Mouse (Mus musculus) hindbrain, embryonic 15.5 days (tissue): ENCODE measurements around the gene Ddx50. TPM values are rescaled to one million over a fixed set of nuclear protein-coding genes. Genes with fewer than 3 reads are reported as not detected.
"Not testable (repeated sequence)": the region's sequence is repeated elsewhere in the genome, so short reads cannot be mapped to it uniquely, and the experiment has no call there.

Experiments used
- ATAC-seq: fragments of 200-750 bp; cut with Nextera tagmentation; 2 replicates; pipeline ENCODE4 v1.8.0; 2017; ENCODE audit warnings: low read depth, moderate number of reproducible peaks, moderate TSS enrichment; ENCODE audit not compliant: low FRiP score
- H3K27ac ChIP-seq: fragments of 300-500 bp; sonication (generic); replicated peaks from 2 replicates; pipeline ENCODE4 v1.5.1; 2015; ENCODE audit warnings: mild to moderate bottlenecking, inconsistent platforms
- H3K27me3 ChIP-seq: fragments of 300-500 bp; sonication (generic); 2 replicates; pipeline ENCODE4 v1.6.1; 2015; ENCODE audit warnings: control low read depth, inconsistent platforms
- H3K36me3 ChIP-seq: fragments of 300-500 bp; sonication (generic); 2 replicates; pipeline ENCODE4 v1.6.1; 2015; ENCODE audit warnings: control low read depth, inconsistent platforms
- H3K4me1 ChIP-seq: fragments of 300-500 bp; sonication (generic); replicated peaks from 2 replicates; pipeline ENCODE4 v1.6.1; 2015; ENCODE audit warnings: control low read depth, inconsistent platforms
- H3K4me2 ChIP-seq: fragments of 300-500 bp; sonication (generic); 2 replicates; pipeline ENCODE4 v1.6.1; 2015; ENCODE audit warnings: moderate library complexity, mild to moderate bottlenecking, inconsistent platforms
- H3K4me3 ChIP-seq: fragments of 300-500 bp; sonication (generic); 2 replicates; pipeline ENCODE4 v1.5.1; 2015; ENCODE audit warnings: mild to moderate bottlenecking, inconsistent platforms
- H3K9ac ChIP-seq: fragments of 300-500 bp; sonication (generic); 2 replicates; pipeline ENCODE4 v1.6.1; 2015; ENCODE audit warnings: inconsistent platforms
- H3K9me3 ChIP-seq: fragments of 300-500 bp; sonication (generic); 2 replicates; pipeline ENCODE4 v1.6.1; 2016; ENCODE audit warnings: control low read depth, inconsistent platforms
- WGBS: fragments of 180-500 bp; shearing (Covaris S2); methylation state at CpG from one replicate; pipeline ENCODE4 v1.1.7; 2015; 5-methylcytosine and 5-hydroxymethylcytosine counted together
- polyA plus RNA-seq: library from polyadenylated mRNA; unstranded; fragments of >200 nt; fragmentation: Nextera tagmentation; extraction: Ambion mirVana; gene quantifications from 2 replicates; pipeline ENCODE4 v1.2.1, GENCODE M21; 2015

Ddx50 gene
- polyA plus RNA-seq, 1 experiment from 2014 or later: 83.0 TPM

DNA sequence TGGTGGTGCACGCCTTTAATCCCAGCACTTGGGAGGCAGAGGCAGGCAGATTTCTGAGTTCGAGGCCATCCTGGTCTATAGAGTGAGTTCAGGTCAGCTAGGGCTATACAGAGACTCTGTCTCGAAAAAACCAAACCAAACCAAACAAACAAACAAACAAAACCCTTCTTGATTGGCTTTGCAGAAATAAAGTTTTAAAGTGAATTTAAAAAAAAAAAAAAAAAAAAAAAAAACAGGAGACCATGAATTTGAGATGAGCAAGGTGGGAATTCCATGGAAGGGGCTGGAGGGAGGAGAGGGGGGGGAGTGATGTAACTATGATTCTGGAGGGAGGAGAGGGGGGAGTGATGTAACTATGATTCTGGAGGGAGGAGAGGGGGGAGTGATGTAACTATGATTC lies 51.7 kb downstream of the Ddx50 start:
- not testable (repeated sequence) for H3K9ac ChIP-seq, ATAC-seq, H3K27me3 ChIP-seq, H3K27ac ChIP-seq, H3K4me2 ChIP-seq, H3K4me3 ChIP-seq, H3K9me3 ChIP-seq
- Histone ChIP-seq H3K36me3 (peaks cover 30% of the 10 kb centered on the region), H3K4me1 (peaks cover 24% of the 10 kb centered on the region)
- 96% methylated on average over 3 of the region's 3 CpGs for WGBS

DNA sequence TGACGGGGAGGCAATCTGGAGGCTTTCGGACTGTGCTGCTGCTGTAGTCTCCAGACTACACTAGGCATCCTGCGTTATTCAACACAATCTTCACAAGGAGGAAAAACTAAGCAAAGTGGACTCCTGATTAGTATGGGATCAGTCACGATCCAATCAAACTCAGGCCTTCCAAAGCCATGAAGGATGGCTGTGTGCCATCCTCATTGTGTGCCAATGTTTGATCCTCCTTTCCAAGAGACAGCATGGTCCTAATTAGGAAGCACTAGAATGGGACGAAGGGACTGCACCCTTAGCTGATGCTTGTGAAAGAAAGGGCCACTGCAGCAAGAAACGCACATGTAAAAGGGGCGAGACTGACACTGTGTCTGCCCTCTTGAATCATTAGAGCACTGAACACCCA lies 58.5 kb downstream of the Ddx50 start:
- WGBS: 83% methylated on average over 7 of the region's 7 CpGs
- Histone ChIP-seq H3K9me3 (no peaks in the 10 kb centered on the region), H3K4me1 (peaks cover 3% of the 10 kb centered on the region; the same call in 1 of the 2 replicates), H3K27me3 (no peaks in the 10 kb centered on the region), H3K36me3 (peaks cover 80% of the 10 kb centered on the region), H3K9ac (no peak overlapping the region), H3K27ac (no peak overlapping the region), H3K4me3 (no peak overlapping the region), H3K4me2 (no peak overlapping the region)
- ATAC-seq: no peak

DNA sequence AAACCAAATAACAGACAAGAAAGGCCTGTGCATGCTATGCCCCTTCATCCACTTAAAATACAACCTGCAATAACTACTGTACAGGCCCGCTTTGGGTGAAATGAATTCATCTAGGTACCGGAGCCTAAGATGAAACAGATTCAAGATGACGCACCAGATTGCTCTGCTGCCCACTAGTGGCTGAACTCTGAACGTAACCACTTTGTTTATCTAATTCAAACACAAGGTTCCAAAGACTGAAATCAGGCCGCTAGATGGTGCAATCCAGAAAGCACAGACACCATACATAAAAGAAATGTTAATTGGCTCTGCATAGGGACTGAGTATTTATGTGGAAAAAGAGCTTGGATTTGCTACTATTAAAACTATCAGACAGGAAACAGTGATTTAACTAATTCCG lies 60.8 kb downstream of the Ddx50 start:
- 27% methylated on average over 6 of the region's 6 CpGs for WGBS
- Histone ChIP-seq H3K27me3 (no peaks in the 10 kb centered on the region), H3K9me3 (no peaks in the 10 kb centered on the region), H3K4me1 (no peaks in the 10 kb centered on the region), H3K36me3 (peaks cover 88% of the 10 kb centered on the region), H3K4me3 (no peak overlapping the region), H3K27ac (no peak overlapping the region), H3K4me2 (no peak overlapping the region), H3K9ac (no peak overlapping the region)
- peak; percentile 56; the same call in 1 of the 2 replicates for ATAC-seq

DNA sequence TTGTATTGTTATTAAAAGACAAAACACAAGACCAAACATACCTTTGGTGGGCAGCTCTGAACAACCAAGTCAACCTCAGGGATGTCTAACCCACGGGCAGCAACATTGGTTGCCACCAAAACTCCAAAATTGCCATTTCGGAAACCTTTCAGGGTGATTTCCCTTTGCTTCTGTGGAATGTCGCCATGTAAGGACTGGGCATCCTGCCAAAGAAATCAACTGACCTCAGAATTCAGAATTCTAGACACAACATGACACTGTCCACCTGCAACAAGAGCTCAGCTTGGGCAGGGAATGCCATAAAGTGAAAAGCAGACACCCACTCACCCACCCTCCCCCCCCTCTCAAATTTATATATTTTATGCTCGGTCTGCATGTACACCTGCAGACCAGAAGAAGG lies 62.4 kb downstream of the Ddx50 start:
- Histone ChIP-seq H3K9me3 (no peaks in the 10 kb centered on the region), H3K27ac (no peak overlapping the region), H3K27me3 (no peaks in the 10 kb centered on the region), H3K4me2 (no peak overlapping the region), H3K4me1 (no peaks in the 10 kb centered on the region), H3K9ac (no peak overlapping the region), H3K36me3 (peaks cover 89% of the 10 kb centered on the region), H3K4me3 (no peak overlapping the region)
- ATAC-seq: no peak
- 78% methylated on average over 4 of the region's 4 CpGs for WGBS

GRCm38 (mm10) chr10:62583245-62583644 lies 67.8 kb downstream of the Ddx50 start:
- H3K27ac ChIP-seq: no peak overlapping the region
- H3K27me3 ChIP-seq: no peaks in the 10 kb centered on the region
- no peaks in the 10 kb centered on the region for H3K9me3 ChIP-seq
- no peak overlapping the region for H3K9ac ChIP-seq
- no peak overlapping the region for H3K4me2 ChIP-seq
- H3K36me3 ChIP-seq: peaks cover 75% of the 10 kb centered on the region
- no peak for ATAC-seq
- 100% methylated on average over 1 of the region's 1 CpGs for WGBS
- H3K4me3 ChIP-seq: no peak overlapping the region
- peaks cover 4% of the 10 kb centered on the region for H3K4me1 ChIP-seq

- H3K27me3 ChIP-seq: no peaks in the 10 kb centered on the region
- ATAC-seq: no peak
These were observed 68.3 kb downstream of the Ddx50 start for GRCm38 (mm10) chr10:62582701-62583100.

GRCm38 (mm10) chr10:62582263-62582662 lies 68.8 kb downstream of the Ddx50 start:
- peaks cover 65% of the 10 kb centered on the region for H3K36me3 ChIP-seq
- H3K27me3 ChIP-seq: no peaks in the 10 kb centered on the region
- H3K9ac ChIP-seq: no peak overlapping the region
- H3K27ac ChIP-seq: no peak overlapping the region
- WGBS: 91% methylated on average over 17 of the region's 17 CpGs
- no peak overlapping the region for H3K4me2 ChIP-seq
- no peak for ATAC-seq
- no peak overlapping the region for H3K4me3 ChIP-seq
- peaks cover 9% of the 10 kb centered on the region for H3K4me1 ChIP-seq
- no peaks in the 10 kb centered on the region for H3K9me3 ChIP-seq

More at GRCm38 (mm10) chr10:62582701-62583100, 68.3 kb downstream of the Ddx50 start:
- no peak overlapping the region for H3K4me2 ChIP-seq
- 88% methylated on average over 7 of the region's 7 CpGs for WGBS
- H3K4me3 ChIP-seq: no peak overlapping the region
- H3K36me3 ChIP-seq: peaks cover 69% of the 10 kb centered on the region
- H3K9me3 ChIP-seq: no peaks in the 10 kb centered on the region
- H3K27ac ChIP-seq: no peak overlapping the region
- H3K9ac ChIP-seq: no peak overlapping the region
- peaks cover 5% of the 10 kb centered on the region for H3K4me1 ChIP-seq

- H3K4me3 ChIP-seq: not testable (repeated sequence)
- peak overlapping the region; percentile 56; the same call in 1 of the 2 replicates for H3K4me2 ChIP-seq
- 86% methylated on average over 12 of the region's 13 CpGs for WGBS
These were observed 71.9 kb downstream of the Ddx50 start for GRCm38 (mm10) chr10:62579129-62579528.

DNA sequence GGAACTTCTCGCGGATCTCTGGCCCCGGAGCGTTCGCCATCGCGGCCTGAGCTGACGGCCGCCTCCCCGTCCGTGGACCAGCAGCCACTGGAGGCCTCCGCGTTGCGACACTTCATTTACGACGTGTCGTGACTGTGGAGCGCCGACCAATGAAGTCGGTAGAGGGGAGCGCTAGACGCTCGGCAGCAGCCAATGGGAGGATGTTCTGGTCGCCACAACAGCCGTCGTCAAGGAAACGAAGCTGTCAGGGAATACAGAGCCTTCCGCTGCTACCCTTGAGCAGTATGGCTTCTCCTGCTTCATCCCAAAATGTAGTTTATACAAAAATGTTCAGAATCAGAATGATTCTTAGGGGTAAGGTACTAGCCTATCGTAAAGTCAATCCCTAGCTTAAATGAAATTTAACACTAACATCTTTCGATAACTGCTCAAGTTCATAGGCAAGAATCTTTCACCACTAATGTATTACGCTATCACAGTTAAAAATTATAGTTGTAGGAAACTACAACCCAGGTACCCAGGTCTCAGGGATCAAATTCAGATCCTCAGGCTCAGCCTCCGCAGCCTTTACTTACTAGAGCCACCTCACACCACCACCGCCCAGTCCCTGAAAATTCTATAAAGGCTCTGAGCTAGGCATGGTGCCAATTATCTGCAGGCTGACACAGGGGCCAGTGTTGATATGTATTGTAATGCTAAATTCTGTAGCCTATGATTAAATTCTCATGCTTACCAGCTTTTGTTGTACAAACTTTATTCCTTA lies 72.5 kb downstream of the Ddx50 start, which contains the start of gene Kif1bp:
Gene Kif1bp, minus strand, starts transcription at position 120 of the 763 bp plus-strand sequence.
- Histone ChIP-seq H3K4me2 (peak within 1 kb of the TSS; percentile 91), H3K4me1 (peaks cover 26% of the 10 kb centered on the region), H3K9ac (peak within 1 kb of the TSS; percentile 86), H3K36me3 (peaks cover 53% of the 10 kb centered on the region), H3K27ac (peak within 1 kb of the TSS; percentile 87), H3K27me3 (no peaks in the 10 kb centered on the region), H3K9me3 (no peaks in the 10 kb centered on the region), H3K4me3 (peak within 1 kb of the TSS; percentile 94)
- WGBS: 5% methylated on average over 33 of the region's 33 CpGs
- ATAC-seq: peak; percentile 100

More at GRCm38 (mm10) chr10:62579129-62579528, 71.9 kb downstream of the Ddx50 start:
- H3K9ac ChIP-seq, H3K27me3 ChIP-seq, ATAC-seq, H3K9me3 ChIP-seq: not testable (repeated sequence)
- Histone ChIP-seq H3K36me3 (peaks cover 54% of the 10 kb centered on the region), H3K27ac (0 out of 2 replicates have a peak overlapping the region, but pooled peaks have one; percentile 51), H3K4me1 (peaks cover 26% of the 10 kb centered on the region)

DNA sequence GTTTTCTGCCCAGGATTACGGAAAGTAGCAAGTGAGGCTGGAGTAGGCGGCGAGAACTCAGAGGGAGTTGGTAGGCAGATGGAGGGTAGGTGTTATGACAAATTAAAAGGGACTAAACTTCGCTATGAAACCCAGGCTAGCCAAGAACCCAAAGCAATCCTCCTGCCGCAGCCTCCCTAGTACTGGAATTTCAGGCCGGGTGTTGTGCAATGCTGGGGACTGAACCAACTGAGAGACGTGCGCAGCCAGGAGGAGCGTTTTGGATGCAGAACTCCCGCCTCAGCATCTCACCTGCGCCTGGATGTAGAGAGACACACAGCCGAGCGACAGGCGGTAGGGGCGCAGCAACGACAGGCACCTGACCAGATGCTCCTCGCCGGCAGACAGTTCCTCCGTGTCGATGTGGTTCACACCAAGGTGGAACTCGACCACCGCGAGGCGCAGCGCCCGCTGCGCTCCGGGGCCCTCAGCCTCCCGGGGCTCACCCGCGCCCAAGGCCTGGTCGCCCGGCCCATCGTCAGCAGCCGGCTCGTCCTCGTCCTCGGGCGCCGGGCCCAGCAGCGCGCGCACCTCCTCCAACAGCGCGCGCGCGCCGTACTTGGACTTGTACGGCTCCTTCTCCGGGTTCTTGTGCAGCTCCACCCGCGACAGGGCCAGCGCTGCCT lies 73.2 kb downstream of the Ddx50 start:
- peaks cover 26% of the 10 kb centered on the region for H3K4me1 ChIP-seq
- peak overlapping the region; percentile 87 for H3K27ac ChIP-seq
- WGBS: 1% methylated on average over 54 of the region's 54 CpGs
- H3K4me3 ChIP-seq: peak overlapping the region; percentile 94
- no peaks in the 10 kb centered on the region for H3K9me3 ChIP-seq
- H3K27me3 ChIP-seq: no peaks in the 10 kb centered on the region
- peak; percentile 86 for ATAC-seq
- peak overlapping the region; percentile 91 for H3K4me2 ChIP-seq
- peaks cover 52% of the 10 kb centered on the region for H3K36me3 ChIP-seq
- H3K9ac ChIP-seq: peak overlapping the region; percentile 86

DNA sequence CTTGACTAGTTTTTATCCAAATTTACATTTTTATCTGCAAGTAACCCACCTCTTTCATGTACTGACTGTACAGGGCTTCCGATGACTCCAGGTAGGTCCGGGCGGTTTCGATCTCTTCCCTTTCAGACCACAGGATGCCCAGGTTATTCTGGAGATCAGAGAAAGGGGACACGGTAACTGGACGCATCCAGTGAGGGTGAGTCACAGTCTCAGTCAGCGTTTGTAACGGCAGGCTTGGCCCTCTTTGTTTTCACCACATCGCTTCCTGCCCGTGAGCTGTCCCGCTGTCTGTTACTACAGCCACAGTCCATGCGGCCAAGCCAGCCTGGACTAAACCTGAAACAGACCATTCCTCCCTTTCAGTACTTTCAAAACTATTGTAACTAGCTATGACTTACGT lies 76.0 kb downstream of the Ddx50 start:
- Histone ChIP-seq H3K9ac (no peak overlapping the region), H3K27me3 (no peaks in the 10 kb centered on the region), H3K36me3 (peaks cover 45% of the 10 kb centered on the region), H3K27ac (no peak overlapping the region), H3K4me3 (no peak overlapping the region), H3K4me2 (no peak overlapping the region), H3K9me3 (no peaks in the 10 kb centered on the region), H3K4me1 (peaks cover 26% of the 10 kb centered on the region)
- 91% methylated on average over 13 of the region's 13 CpGs for WGBS
- ATAC-seq: no peak

DNA sequence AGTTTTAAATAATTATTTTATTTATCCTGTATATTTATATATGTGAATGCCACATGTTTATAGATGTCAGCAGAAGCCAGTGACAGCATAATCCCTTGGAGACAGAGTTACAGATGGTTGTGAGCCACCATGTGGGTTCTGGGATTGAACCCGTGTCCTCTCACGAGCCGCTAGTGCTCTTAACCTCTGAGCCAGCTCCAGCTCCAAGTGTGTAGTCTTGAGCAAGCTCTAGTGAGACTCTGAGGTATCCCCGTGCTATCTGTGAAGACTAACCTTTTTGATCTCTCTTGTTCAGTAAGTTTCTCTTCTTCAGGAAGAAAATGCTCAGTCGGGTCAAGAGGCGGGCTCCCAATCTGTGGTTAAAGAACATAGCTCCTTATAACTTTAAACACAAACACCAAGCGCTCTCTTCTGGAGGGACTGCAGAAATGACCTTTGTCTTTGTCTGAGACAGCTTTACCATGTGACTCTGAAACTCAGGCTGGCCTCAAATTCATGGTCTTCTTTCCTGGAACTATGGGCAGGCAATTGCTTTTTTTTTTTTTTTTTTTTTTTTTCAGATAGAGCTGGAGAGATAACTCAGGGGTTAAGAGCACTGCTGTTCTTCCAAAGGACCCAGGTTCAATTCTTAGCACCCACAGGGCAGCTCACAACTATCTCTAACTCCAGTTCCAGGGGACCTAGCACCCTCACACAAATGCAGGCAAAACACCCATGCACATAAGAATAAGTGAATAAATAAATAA lies 80.7 kb downstream of the Ddx50 start:
- no peaks in the 10 kb centered on the region for H3K4me1 ChIP-seq

More for the DNA sequence above, 80.7 kb downstream of the Ddx50 start:
- Histone ChIP-seq H3K36me3 (peaks cover 81% of the 10 kb centered on the region), H3K4me3 (no peak overlapping the region), H3K4me2 (no peak overlapping the region), H3K27ac (no peak overlapping the region), H3K27me3 (no peaks in the 10 kb centered on the region), H3K9ac (no peak overlapping the region), H3K9me3 (no peaks in the 10 kb centered on the region)
- WGBS: 94% methylated on average over 7 of the region's 7 CpGs
- ATAC-seq: no peak
